Mouse (Mus musculus) neutrophil, adult 5-6 weeks (primary cell): ENCODE data around the gene Ddx1. TPM values are rescaled to one million over a fixed set of nuclear protein-coding genes. Genes with fewer than 3 reads are reported as not detected.

ENCODE experiments used
- ATAC-seq: fragments of 151-379, 151-347 bp; 2 replicates; pipeline ENCODE4 v1.8.0; 2017; ENCODE audit warnings: mild to moderate bottlenecking, moderate TSS enrichment; ENCODE audit not compliant: insufficient number of reproducible peaks, poor library complexity, low FRiP score, severe bottlenecking; ENCODE audit errors: extremely low read depth
- total RNA-seq: library from RNA; stranded (forward); fragments of 200-1000 nt; gene quantifications from 2 replicates; pipeline ENCODE4 v1.2.3, GENCODE M21; 2017

The Ddx1 gene
- 37.0 and 55.5 TPM in 2 replicates for total RNA-seq

DNA sequence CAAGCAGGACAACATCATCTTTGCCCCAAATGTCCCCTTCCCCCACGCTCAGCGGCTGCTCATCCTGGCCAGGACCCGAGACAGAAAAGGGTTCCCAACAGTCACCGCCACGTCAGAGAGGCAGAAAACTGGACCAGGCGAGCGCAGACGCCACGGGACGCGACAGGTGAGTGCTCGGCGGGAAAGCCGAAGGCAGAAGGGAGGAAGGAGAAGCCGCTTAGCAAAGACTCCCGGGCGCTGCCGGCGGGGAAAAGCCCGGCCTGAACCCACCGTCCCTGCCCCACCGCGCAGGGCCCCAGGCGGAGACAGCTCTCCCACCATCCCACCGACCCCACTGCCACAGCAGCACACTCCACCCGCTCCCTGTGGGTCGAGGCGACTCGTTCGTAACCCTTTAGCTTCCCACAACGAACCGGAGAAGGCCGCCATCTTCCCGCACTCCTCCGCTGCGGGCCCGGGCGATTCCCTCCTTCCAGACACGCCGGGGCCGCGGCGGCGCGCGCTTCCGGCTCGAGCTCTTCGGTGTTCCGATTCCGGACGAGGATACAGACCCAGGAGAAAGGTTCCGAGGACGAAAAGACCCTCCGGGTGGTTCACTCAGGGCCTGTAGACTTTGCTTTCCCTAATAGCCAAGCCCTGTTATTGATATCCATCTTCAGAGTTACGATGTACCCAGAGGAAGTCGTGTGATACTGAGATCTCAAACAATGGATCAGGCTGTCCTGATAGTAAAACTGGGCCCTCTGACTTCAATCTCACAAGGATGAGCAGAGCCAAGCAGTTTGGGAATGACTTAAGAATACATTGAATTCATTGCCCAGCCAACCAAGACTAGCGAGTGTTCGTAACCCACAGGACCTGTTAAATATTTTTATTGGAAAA lies at the start of gene Ddx1:
TSS of gene Ddx1 (minus strand) at position 523 of the 882 bp plus-strand sequence.
- ATAC-seq, result peak; percentile 75

DNA sequence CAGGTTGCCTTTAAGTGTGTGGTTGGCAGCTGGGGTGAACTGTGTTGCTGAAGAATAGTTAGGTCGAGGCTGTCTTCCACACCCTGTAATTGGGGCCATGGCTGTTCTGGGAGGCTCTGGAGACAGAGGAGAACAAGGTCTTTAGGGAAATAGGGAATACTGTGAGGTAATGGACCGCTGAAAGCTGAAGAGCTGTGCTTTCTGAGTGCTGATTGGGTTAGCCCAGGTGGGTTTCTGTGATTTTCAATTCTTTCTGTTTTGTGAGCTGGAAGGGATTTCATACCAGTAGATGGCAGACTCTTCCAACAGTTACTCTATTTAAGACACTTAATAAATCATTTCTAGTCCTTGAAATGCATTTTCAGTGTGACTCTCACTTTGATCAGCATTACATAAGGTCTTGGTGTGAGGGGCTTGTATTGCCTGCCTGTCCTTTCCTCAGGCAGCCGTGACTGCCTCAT lies 44.4 kb upstream of the Ddx1 start:
- ATAC-seq, result no peak

DNA sequence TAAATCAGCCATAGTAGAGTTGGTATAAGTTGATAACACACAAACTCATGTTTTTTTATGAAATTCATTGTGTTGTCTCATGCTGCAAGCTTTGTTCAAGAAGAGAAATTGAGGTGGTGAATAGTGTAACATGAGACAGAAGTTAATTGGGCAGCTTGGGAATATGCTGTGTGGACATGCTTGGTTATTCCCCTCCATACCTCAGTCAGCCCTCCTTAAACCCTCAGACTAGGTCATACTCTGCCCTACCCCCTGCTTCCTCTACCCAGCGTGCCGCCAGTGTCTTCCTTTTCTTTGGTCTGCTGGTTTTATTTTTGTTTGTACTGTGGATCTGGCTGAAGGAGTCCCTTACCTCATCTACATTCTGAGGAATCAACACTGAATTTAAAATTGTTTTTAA lies 42.4 kb upstream of the Ddx1 start:
- ATAC-seq, result no peak

DNA sequence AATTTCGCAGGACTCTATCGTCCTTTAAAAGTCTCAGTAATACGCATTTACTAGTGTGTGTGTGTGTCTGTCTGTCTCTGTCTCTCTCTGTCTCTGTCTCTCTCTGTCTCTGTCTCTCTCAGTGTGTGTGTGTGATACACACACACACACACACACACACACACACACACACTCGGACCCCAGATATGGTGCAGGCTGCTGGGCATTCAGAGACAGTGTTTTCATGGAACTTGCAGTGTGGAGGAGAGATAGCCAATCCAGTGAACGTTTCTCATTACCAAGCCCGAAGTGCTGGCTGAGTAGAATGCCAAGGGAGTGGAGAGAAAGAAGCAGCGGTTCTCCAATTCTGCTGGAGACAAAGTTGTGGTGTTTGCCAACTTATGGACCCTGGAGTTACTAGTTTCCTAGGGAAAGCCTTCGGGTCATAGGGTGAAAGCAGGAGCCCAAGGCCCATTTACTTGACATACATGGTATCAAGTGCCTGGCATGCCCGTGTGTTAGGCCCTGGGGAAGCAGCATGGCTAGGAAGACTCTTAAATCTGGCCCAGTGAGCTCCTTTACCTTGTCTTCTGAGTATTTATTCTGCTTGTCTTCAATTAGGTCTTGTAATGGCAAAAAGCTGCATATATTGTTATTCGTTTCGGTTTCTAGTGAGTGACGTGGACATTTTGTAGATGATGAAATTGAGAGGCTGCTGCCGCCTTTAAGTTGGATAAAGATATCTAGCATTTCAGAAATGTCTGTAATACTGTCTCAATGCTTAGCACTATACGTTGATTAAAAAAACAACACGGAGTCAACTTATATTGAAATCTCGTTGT lies 20.8 kb upstream of the Ddx1 start:
- no peak for ATAC-seq

DNA sequence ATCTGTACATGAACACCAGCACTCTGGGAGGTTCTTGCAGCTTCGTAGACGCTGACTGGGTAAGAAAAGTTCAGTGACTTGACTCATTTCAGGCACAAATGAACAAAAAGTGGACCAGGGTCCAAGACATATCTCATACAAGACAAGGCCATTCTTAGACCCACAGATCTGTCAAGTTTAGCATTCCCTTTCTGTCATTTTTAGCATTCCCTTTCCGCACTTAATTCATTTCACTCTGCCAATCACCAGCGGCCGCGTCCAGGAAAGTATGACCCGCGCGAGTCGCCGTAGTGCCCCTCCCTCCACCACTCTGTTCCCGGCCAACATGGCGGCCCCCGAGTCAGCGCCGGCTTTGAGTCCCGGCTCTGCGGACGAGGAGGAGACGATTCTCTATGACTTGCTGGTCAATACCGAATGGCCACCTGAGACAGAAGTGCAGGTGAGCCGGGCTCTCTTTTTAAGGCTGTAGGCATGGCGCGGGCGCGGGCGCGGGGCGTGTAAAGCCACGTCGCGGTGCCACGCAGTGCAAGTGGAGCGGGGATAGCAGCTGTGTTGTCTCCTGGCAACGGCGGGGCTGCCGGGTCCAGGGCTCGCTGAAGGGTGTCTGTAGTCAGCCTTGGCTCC lies 19.9 kb upstream of the Ddx1 start, which contains the start of gene Nbas:
TSS of gene Nbas (plus strand) at position 308 of the 624 bp plus-strand sequence.
- ATAC-seq, result peak; percentile 59; the same call in 1 of the 2 replicates

DNA sequence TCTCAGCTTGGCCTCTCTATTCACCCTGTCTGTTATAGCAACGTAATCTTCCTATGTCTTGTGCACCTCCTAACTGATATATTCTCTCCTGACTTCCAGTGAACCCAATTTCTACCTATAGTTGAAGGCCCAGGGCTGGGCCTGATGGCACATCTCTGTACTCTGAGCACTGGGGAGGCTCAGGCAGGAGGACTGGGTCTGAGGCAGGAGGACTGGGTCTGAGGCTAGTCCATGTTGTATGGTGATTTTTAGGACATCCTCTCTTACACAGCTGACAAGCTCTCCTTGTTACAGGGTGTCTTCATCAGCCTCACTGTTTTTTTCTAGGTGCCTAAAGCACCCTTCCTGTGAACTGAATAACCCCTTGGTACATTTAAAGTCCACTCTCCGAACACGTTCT lies 19.4 kb upstream of the Ddx1 start:
- no peak for ATAC-seq

DNA sequence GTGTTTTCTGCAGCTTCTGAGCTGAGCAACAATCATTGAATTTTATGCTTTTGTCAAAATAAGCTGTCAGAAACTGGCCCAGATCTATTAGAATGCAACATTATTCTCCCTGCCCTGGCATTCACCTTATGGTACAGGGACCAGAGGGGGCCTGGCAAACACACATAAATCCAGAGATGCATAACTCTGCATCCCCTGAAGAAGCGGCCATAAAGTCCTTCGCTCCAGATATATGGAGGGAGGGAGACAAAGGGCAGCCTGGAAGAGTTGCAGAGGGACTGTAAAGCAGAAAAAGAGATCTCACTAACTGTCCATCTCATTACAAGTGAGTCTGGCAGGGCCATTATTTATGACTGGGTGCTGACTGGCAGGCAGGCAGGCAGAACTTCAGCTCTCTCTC lies 6.7 kb upstream of the Ddx1 start:
- no peak for ATAC-seq

DNA sequence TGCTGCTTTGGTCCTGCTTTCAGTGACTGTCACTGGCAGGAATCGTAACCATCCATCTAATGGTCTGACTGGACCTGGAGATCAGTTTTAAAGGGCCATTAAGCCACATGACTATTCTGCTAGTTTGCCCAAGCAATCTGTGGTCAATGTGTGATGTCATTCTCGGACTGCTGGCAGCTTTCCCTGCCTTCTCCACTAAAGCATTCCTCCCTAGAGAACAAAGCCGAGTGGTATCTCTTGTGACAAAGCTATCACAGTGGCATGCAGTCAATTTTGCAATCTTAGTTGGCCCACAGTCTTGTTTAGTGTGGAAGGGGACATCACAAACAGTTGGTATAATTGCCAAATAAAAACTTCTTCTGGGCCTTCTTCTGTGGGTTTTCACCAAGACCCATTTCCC lies 6.1 kb upstream of the Ddx1 start:
- ATAC-seq, result no peak

DNA sequence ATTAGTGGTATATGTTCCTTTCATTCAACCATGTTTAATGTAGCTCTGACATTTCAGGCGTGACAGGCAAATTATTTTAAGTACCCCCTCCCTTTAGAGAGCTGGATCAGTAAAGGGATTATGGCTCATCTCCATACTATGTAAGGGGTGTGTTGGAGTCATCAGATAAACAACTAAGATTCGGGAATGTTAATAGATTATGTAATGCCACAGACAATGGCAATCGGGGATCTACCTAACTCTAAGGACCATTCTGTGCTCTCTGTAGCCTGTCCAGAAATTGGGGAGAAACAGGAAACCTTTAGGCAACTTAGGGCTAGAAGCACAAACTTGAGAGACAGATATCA lies 533 bp upstream of the Ddx1 start:
- no peak for ATAC-seq

DNA sequence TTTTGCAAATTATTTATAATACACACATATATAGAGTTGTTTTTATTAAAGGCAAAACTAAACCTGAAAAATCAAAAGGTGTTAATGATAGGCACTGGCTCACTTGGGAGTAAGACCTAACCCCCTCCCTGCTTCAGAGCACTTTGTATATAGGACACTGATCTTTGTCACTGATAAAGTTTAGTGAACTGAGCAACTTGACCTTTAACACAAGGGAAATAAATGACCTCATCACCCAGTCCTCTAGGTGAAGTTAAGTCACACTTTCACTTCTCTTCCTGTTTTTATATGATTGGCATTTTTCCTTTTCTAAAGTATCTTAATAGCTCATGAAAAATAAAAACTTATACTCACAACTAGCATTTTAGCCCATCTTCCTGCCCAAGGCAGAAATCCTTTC lies 6.6 kb downstream of the Ddx1 start:
- no peak for ATAC-seq

DNA sequence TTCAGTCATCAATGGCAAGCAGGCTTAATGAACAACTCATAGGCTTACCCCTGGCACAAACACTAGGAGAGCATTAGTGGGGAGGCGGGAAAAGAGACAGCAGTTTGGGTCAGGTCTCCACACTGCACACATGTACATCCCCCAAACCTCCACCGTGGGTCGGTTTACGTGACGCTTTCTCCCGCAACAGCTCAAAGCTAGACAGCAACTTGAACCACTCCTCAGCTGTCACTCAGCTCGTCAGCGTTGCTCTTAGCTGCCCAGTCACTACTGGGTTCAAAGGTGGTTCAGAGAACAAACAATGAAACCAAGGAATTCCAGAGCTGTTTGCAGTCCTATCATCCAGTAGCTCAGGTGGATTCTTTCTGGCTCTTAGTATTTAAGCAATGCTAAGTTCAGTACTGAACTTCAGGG lies 30.9 kb downstream of the Ddx1 start:
- ATAC-seq, result no peak

DNA sequence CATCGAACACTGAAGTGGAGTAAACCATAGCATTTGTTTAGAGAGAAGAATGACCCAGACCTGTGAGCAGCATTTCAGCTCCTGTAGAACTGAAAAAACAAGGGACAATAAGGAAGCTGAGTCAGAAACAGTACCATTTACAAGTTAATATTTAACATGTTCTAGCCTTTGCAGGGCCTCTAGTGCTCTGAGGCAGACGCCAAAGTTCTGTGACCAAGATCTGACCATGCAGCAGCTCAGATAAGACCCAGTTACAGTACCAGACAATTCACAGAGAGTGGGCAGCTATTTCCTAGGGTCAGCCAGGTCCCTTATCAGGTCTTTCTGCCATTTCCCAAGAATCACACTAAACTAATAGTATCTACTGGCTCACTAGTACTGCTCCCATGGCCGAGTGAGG lies 31.4 kb downstream of the Ddx1 start:
- ATAC-seq, result no peak

DNA sequence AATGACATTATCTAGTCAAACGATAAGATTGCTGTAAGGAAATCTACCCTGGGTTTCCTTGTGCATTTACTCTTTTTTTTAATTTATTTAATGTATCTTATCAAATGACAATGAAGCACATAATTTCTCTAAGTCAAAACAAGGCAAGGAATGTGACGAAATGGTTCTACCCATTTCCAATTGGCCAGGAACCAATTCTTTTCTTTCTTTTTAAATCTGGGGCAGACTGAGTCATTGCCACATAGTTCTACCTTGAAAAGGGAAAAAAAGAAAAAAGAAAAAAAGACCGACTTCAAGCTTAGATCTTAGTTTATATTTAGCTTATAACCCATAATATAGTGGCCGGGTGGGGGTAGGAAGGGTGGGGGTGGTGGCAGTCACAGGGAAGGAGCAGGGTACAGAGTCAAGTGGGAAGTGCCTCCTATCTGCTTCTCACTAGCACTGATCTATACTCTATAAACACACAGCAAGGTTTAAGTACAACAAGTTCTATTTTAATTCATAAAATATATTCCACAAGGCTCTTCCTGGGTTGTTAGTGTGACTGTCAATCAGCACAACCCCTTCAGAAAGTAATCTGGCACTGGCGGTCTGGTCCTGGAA lies 32.4 kb downstream of the Ddx1 start:
- ATAC-seq, result no peak

DNA sequence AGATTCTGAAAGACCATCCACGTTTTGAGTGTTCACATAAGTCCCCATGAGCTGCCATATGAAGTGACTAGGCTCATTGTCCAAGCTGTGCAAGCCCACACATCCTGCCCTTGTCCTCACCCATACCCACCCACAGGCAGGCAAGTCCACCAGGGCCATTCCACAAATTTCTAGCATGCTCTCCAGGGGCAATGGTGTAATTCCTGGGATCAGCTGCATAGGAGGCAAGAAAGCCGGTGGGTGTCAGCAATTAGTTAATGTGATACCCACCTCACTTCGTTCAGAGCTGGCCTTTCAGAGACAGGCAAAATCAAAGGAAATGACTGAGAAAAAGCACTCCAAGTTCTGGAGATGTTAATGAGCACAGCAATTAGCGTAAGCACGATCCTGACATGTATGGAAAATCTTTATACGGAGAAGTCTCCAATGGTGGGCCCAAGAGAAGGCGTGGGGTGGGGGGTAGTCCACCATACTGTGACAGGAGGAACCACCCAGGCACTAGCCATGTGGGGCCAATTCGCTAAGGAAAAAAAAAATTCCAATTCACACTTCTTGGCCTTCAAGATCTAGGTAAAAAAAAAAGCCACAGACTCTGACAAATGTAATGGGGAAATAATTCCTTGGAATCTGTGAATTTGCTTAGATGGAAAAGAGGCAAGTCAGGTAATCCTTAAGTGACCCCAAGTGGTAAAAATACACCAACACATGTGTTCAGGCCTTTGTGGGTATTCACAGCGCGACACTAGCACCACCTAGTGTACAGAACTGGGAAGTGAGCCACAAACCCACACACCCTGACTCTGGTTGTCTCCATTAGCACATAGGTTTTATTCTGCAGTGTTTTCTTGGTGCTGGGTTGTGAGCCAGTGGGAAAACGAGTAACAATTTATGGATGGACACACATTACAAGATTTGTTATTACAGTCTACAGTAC lies 34.4 kb downstream of the Ddx1 start:
- peak; percentile 74 for ATAC-seq

DNA sequence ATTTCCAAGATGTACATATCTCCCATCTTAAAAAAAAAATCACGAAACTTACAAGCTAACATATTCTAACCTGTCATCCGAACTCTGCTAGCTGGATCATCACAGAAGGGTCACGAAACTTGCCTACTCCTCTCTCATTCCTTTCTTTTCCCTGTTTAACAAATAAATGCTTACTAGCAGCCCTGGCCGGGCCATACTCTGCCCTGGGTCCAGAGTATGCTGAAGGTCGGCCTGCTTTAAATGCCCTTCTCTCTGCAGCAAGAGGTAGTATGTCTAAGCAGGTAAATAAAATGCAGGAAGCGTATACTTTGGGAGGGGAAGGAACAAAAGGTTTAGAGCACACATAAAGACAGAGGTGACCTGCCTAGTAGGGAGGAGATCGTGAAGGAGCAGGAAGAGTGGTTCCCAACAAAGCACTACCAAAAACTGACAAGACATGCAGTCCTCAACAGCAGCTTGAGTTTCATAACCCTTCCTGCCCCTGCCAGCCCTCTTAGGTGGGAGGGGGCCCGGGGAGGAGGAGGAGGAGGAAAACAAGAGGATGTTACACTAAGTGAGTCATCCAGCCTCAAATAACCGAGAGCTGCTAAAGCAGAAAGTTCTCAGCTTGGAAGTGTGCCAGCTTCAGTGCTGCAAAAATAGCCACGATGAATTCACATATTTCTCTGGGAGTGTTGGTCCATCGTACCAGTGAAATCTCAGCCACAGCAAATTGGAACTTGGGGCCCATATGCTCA lies 37.1 kb downstream of the Ddx1 start:
- no peak for ATAC-seq

DNA sequence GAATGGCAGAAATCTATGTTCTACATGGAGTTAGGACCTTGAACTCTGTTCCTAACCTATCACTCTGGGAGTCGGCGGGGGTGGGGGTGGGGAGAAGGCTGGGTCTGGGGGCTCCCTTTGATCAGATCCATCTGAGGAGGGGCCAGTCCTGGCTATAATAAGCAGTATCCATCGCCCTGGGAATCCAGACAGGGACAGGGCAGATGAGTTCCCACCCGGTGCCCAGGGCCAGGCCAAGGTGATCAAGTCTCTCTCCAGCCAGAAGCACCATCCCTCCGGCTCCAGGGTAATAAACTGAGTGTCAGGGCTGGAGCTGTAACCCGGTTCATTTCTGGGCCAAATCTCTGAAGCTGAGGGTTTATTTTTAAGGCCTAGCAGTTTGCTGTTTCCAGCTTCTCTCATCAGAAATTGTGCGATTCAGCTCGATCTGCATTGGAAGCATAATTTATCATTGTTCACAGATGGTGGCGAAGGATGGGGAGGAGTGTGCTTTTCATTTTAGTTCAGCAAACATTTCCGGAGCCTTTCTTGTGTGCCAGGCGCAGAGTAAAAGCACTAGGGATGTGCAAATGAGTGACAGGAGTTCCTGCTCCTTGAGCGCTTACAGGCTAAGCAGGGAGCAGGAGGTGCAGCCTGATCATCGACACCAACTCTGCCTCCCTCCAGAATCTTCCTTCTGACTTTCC lies 39.2 kb downstream of the Ddx1 start:
- no peak for ATAC-seq

DNA sequence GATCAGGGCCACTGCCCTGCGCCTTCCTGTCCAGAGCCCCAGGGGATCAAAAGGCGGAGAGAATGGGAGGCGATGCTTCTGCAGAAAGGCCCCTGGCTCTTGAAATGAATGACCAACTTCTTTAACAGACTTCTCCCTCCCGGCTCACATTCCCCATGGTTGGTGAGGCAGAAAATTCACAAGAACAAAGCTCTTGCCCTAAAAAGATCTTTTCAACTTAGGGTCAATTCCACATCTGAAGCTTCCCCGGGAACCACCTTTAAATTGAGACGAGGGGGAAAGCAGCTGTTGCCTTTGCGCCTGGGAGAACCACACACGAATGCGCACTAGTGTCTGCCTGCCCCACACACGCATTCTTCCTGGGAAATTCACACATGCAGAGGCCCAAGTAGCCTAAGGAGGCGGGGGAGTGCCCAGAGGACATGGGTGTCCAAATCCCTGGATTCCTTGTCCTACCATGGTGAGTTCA lies 40.0 kb downstream of the Ddx1 start:
- no peak for ATAC-seq
